Mouse (Mus musculus): Measurements from ENCODE around the gene Faap100. TPM values are rescaled to one million over a fixed set of nuclear protein-coding genes. Genes with fewer than 3 reads are reported as not detected.

Faap100 gene
- polyA plus RNA-seq, 1 experiment from 2014 or later, result 45.9 TPM

- H3K4me1 ChIP-seq (replicated peaks), result peaks cover 24% of the 10 kb centered on the region
- H3K27ac ChIP-seq, result no peak overlapping the region
- no peaks in the 10 kb centered on the region for H3K36me3 ChIP-seq
- no peaks in the 10 kb centered on the region for H3K27me3 ChIP-seq (ENCODE audit: insufficient read depth, poor library complexity, severe bottlenecking)
- WGBS, result 97% methylated on average over 10 of the region's 10 CpGs
- DNase-seq (ENCODE audit: low spot score), result no peak
- no peak overlapping the region for H3K4me3 ChIP-seq
- H3K9me3 ChIP-seq, result 0 out of 2 replicates have a peak, but pooled peaks cover 2% of the 10 kb centered on the region
Measured at GRCm38 (mm10) chr11:120320156-120320555, 58.4 kb downstream of the Faap100 start.

- Histone ChIP-seq H3K27ac (no peak overlapping the region), H3K4me3 (no peak overlapping the region), H3K36me3 (no peaks in the 10 kb centered on the region), H3K4me1 (replicated peaks) (peaks cover 32% of the 10 kb centered on the region), H3K9me3 (0 out of 2 replicates have a peak, but pooled peaks cover 2% of the 10 kb centered on the region), H3K27me3 (ENCODE audit: insufficient read depth, poor library complexity, severe bottlenecking) (no peaks in the 10 kb centered on the region)
- WGBS, result 92% methylated on average over 5 of the region's 5 CpGs
- no peak for DNase-seq (ENCODE audit: low spot score)
Measured at GRCm38 (mm10) chr11:120319310-120319709, 59.3 kb downstream of the Faap100 start.

Other genes with a start within 250 kb of the Faap100 start
- 99.1 and 114 TPM in 2 replicates for gene Slc38a10, start 227.4 kb downstream of the Faap100 start, polyA plus RNA-seq (2016; fragmentation: Nextera tagmentation; extraction: Ambion mirVana)
- gene Bahcc1, start 145.8 kb downstream of the Faap100 start, polyA plus RNA-seq (2016; fragmentation: Nextera tagmentation; extraction: Ambion mirVana), result 17.0 and 18.8 TPM in 2 replicates
- 3,119 and 3,536 TPM in 2 replicates for gene Actg1, start 30.2 kb downstream of the Faap100 start, polyA plus RNA-seq (2016; fragmentation: Nextera tagmentation; extraction: Ambion mirVana)
- 0.50 and 0.77 TPM in 2 replicates for gene Fscn2, start 17.2 kb downstream of the Faap100 start, polyA plus RNA-seq (2016; fragmentation: Nextera tagmentation; extraction: Ambion mirVana)
- 47.7 and 49.3 TPM in 2 replicates for gene Nploc4, start 58.9 kb upstream of the Faap100 start, polyA plus RNA-seq (2016; fragmentation: Nextera tagmentation; extraction: Ambion mirVana)
- 0.12 and 0.46 TPM in 2 replicates for gene Tspan10, start 63.9 kb upstream of the Faap100 start, polyA plus RNA-seq (2016; fragmentation: Nextera tagmentation; extraction: Ambion mirVana)
- gene Pde6g, start 74.7 kb upstream of the Faap100 start, polyA plus RNA-seq (2016; fragmentation: Nextera tagmentation; extraction: Ambion mirVana), result 0.31 and 0.35 TPM in 2 replicates
- gene Oxld1, start 79.3 kb upstream of the Faap100 start, polyA plus RNA-seq (2016; fragmentation: Nextera tagmentation; extraction: Ambion mirVana), result 12.5 and 13.2 TPM in 2 replicates
- 34.4 and 37.3 TPM in 2 replicates for gene Ccdc137, start 79.4 kb upstream of the Faap100 start, polyA plus RNA-seq (2016; fragmentation: Nextera tagmentation; extraction: Ambion mirVana)
- 59.6 and 62.3 TPM in 2 replicates for gene Arl16, start 88.8 kb upstream of the Faap100 start, polyA plus RNA-seq (2016; fragmentation: Nextera tagmentation; extraction: Ambion mirVana)
- gene Mrpl12, start 105.8 kb upstream of the Faap100 start, polyA plus RNA-seq (2016; fragmentation: Nextera tagmentation; extraction: Ambion mirVana), result 171 and 186 TPM in 2 replicates
- 50.6 and 53.3 TPM in 2 replicates for gene Slc25a10, start 113.1 kb upstream of the Faap100 start, polyA plus RNA-seq (2016; fragmentation: Nextera tagmentation; extraction: Ambion mirVana)
- 0.14 and 0.17 TPM in 2 replicates for gene Gcgr, start 151.9 kb upstream of the Faap100 start, polyA plus RNA-seq (2016; fragmentation: Nextera tagmentation; extraction: Ambion mirVana)
- gene Mcrip1, start 171.0 kb upstream of the Faap100 start, polyA plus RNA-seq (2016; fragmentation: Nextera tagmentation; extraction: Ambion mirVana), result 219 and 261 TPM in 2 replicates
- gene Ppp1r27, start 172.4 kb upstream of the Faap100 start, polyA plus RNA-seq (2016; fragmentation: Nextera tagmentation; extraction: Ambion mirVana), result 0.27 TPM in 1 of 2 replicates, not detected in the other
- gene P4hb, start 194.5 kb upstream of the Faap100 start, polyA plus RNA-seq (2016; fragmentation: Nextera tagmentation; extraction: Ambion mirVana), result 519 and 570 TPM in 2 replicates
- gene Arhgdia, start 202.9 kb upstream of the Faap100 start, polyA plus RNA-seq (2016; fragmentation: Nextera tagmentation; extraction: Ambion mirVana), result 799 and 820 TPM in 2 replicates
- gene Alyref, start 219.6 kb upstream of the Faap100 start, polyA plus RNA-seq (2016; fragmentation: Nextera tagmentation; extraction: Ambion mirVana), result 607 and 643 TPM in 2 replicates
- gene Anapc11, start 219.7 kb upstream of the Faap100 start, polyA plus RNA-seq (2016; fragmentation: Nextera tagmentation; extraction: Ambion mirVana), result 237 TPM in 2 replicates
- gene Npb, start 229.7 kb upstream of the Faap100 start, polyA plus RNA-seq (2016; fragmentation: Nextera tagmentation; extraction: Ambion mirVana), result 0.34 and 0.63 TPM in 2 replicates
- 139 and 160 TPM in 2 replicates for gene Pcyt2, start 239.2 kb upstream of the Faap100 start, polyA plus RNA-seq (2016; fragmentation: Nextera tagmentation; extraction: Ambion mirVana)
- gene Sirt7, start 246.5 kb upstream of the Faap100 start, polyA plus RNA-seq (2016; fragmentation: Nextera tagmentation; extraction: Ambion mirVana), result 37.0 and 42.4 TPM in 2 replicates

All from hindbrain, embryonic 10.5 days (tissue).